Mouse (Mus musculus): ENCODE results near the gene Ltk.

GRCm38 (mm10) chr2:119799181-119799960, 39.1 kb upstream of the Ltk start:
- TF ChIP-seq CTCF (IDR thresholded peaks at IDR 0.05; ENCODE audit: extremely low read depth, insufficient read depth, insufficient read length, insufficient replicate concordance): no peak
- TF ChIP-seq POLR2A (IDR thresholded peaks at IDR 0.05; ENCODE audit: low read depth, low read length): no peak

All from spleen, adult 2 months (tissue).